Mouse (Mus musculus) heart, postnatal 0 days (tissue): ENCODE measurements around the gene Stk38.

Source experiments
- CTCF ChIP-seq: IDR thresholded peaks from 2 replicates; pipeline ENCODE4 v1.5.1; 2016; ENCODE audit warnings: antibody characterized with exemption, control low read depth, low read depth
- EP300 ChIP-seq: IDR thresholded peaks from 2 replicates; pipeline ENCODE4 v1.6.1; 2016; ENCODE audit warnings: antibody characterized with exemption, low read depth

DNA sequence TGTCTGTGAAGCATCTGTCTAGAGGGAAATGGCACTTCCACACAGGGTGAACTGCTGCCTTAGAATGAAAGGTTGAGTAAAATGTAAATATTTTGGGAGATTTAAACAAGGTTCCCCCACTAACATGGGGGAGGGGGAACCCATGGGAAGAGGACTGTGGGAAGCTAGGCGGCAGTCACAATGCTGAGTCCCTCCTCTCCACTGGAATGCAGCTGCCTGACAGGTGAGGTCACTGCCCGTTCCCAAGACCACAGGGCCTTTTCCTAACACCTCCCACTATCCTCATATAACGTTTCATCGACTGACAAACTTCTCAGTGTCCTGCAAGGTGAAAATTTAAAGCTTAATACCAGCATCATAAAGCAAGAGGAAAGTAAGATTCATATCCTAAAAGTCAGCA, 25.2 kb downstream of the Stk38 start:
- TF ChIP-seq CTCF, result no peak
- TF ChIP-seq EP300, result no peak
